Mouse (Mus musculus): ENCODE results near the gene Dlgap5.

- no peak for TF ChIP-seq MYC (IDR thresholded peaks at IDR 0.05; ENCODE audit: low read depth, low read length)
- TF ChIP-seq ZC3H11A (IDR thresholded peaks at IDR 0.05; ENCODE audit: low read depth, low read length), result no peak
- TF ChIP-seq EP300 (IDR thresholded peaks at IDR 0.05; ENCODE audit: low read depth in 1 of 2, low read length in 2 of 2), result no peak
- TF ChIP-seq CTCF (IDR thresholded peaks at IDR 0.05 in 2 of 3, conservative IDR thresholded peaks at IDR 0.05 in 1 of 3; ENCODE audit: control insufficient read depth in 1 of 3, insufficient read depth in 1 of 3, low read depth in 2 of 3, low read length in 3 of 3, poor library complexity in 1 of 3, severe bottlenecking in 1 of 3), result no peak
- no peak for TF ChIP-seq MXI1 (IDR thresholded peaks at IDR 0.05; ENCODE audit: low read depth, low read length)
- TF ChIP-seq UBTF (IDR thresholded peaks at IDR 0.05; ENCODE audit: borderline replicate concordance, insufficient read depth, low read depth, low read length), result no peak
- TF ChIP-seq ZMIZ1 (IDR thresholded peaks at IDR 0.05; ENCODE audit: low read depth, low read length), result no peak
- TF ChIP-seq MAFK (IDR thresholded peaks at IDR 0.05; ENCODE audit: borderline replicate concordance, low read depth, low read length), result no peak
- TF ChIP-seq ZKSCAN1 (IDR thresholded peaks at IDR 0.05; ENCODE audit: low read depth, low read length), result no peak
Measured at GRCm38 (mm10) chr14:47378336-47378735, 39.9 kb downstream of the Dlgap5 start.
